Mouse (Mus musculus) naive thymus-derived CD4-positive, alpha-beta T cell, adult 2 months (primary cell): ENCODE data around the gene Lmbrd2.
A peak's percentile ranks its signal among the peaks of the same experiment; 100 is the strongest.
"Not testable (repeated sequence)": the region's sequence is repeated elsewhere in the genome, so short reads cannot be mapped to it uniquely, and the experiment has no call there.

ENCODE experiments used
- DNase-seq: peaks from one replicate; pipeline ENCODE4 v3.0.0-alpha.2; 2011; ENCODE audit warnings: low read depth

Lmbrd2 gene

DNA sequence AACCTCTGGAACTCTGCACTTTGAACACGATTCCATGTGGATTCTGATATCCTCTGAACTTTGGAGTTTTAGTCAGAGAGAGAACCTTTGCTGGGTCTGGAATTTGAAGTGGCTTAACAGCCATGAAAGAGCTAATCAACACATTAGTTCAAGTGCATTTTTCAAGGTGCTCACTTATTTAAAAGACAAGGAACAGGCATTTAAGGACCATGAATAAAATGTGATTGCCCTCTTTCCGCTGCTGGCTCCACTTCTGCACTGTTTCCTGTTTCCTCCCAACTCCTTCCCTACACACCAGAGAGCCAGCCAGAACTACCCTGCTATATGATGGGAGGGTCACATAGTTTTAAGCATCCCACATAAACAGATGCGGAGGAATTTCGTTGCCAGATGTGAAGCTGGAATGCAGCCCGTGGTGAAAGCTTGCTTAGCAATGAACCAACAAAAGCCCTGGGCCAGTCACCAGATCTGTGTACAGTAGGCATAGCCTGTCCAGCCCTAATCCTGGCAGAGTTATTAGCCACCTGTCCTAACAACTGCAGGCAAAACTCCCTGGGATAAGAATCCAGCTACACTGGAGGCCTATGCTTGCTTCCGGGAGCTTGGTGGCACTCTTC is 5.4 kb upstream of the Lmbrd2 start:
- no peak for DNase-seq

DNA sequence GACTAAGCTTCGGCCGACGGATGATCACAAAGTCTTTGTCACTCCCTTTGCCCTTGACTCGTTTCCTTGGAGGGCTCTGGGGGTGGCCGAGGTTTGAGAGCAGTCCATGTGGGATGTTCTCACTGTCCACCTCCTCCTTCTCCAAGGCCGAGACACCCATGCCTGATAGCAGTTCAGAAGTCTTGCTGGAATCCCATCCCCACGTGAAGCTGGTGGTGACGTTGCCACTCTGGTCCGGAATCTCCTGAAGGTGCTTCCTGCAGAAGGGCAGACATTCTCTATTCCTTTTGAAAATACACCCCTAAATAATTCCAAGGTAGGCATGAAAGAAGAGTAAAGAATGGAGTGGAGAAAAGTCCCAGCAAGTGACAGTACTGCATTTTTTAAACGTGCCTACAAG is 903 bp upstream of the Lmbrd2 start:
- DNase-seq: no peak

DNA sequence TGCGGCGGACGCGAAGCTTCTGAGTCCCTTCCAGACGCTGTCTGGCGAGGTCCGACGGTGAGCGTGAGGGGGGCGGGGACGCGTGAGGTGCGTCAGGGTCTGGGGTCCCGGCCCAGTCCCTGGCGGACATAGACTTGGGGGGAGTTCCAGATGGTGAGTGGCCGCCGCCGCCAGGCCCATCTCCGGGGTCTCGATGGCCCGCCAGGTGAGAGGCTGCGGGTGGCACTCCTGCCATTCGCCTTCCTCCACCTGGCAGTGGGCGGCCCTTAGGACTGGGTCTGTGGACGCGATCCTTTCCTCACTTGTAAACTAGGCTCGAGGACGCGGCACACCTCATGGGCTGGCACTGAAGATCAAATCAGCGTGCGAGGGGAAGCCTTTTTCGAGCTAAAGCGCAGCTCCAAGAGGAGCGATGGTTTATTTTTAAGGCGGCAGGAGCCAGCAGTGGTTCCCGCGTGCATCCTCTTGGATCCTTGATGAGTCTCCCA is 378 bp downstream of the Lmbrd2 start:
- DNase-seq: no peak

DNA sequence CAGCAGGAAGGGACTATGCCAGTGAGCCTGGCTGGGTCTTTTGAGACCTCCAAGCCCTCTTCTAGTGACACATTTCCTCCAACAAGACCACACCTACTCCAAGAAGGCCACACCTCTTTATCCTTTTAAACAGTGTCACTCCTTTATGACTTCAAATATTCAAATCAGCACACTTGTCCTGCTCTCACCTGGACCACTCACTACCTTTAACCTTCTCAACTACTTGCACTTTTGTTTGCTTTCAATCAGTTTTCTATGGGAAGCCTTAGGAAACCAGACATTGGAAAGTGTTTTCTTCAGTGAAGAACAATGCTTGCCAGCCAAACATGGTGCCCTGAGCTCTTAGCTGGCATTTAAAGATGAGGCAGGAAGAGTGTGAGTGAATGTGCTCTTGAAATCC is 15.0 kb downstream of the Lmbrd2 start, which contains the start of gene Skp2:
Gene Skp2 (minus strand): TSS at position 101 of the 400 bp plus-strand sequence.
- DNase-seq: no peak

DNA sequence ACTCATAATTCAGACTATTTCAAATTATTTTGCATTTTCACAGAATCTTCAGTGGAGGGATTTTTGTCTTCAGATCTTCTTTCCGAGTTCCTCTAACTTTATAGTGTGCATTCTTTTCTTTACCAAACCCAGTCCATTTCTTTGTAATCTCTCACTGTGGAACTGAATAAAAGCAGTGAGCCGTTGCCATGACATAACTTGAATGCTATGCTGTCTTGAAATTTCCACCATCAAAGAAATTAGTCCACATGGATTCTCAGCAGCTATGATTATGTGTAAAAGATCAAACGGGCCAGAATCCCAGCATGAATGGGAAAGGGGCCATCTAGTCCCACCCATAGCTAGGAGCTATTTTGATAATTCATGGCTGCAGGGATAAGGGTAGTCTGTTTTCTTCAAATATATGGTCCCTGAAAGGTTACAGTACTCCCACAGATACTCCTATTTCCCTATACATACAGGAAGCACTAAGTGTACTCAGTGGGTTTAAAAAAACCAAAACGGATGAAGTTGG is 22.3 kb downstream of the Lmbrd2 start:
- no peak for DNase-seq

DNA sequence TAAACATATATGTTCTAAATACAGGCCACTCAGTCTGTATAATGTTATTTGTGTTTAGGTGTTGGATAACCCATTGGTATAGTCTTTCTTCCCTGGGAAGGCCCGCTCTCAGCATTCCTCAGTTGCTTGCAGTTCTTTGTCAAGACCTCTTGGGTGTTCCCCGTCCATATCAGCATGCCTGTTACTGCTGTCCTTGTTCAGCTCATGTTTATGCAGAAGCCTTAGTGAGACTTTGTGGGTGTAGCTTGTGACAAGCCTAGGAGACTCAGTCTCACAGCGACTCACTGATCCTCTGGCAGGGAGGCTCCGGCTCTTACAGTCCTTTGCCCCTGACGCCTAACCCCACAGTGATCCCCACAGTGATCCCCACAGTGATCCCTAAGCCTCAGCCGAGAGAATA is 23.8 kb downstream of the Lmbrd2 start:
- no peak for DNase-seq

DNA sequence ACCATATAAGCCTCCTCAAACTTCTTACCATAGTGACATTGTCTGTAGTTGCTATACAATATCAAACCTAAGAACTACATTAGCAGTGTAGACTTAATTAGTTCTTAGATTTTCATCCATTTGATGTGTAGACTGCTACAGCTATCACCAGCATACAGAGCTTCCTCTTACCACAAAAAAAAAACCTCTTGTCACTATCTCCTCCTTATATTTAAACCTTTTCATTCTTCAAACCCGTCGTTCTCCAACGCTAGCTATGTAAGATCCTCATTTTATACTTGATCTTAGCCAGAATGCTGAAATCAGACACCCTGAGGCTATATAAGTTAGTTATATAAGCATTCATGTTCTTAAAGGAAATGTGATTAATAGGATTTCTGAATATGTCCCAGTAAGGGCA is 36.7 kb downstream of the Lmbrd2 start:
- no peak for DNase-seq

DNA sequence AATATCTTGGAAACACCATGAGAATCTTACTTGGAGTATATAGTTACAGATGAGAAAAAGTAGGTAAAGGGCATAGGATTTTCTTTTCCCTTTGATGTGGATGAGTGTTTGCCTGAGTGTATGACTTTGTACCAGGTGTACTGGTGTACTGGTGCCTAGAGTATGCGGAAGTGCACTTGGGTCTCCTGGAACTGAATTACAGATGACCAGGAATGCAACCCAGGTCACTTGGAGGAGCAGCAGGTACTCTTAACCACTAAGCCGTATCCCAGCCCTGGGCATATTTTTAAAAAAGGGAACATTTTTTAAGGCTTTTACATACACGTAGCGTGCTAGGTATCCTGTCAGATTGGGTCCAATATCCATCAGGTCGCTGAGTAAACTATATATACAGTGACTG is 43.6 kb downstream of the Lmbrd2 start:
- DNase-seq: no peak

DNA sequence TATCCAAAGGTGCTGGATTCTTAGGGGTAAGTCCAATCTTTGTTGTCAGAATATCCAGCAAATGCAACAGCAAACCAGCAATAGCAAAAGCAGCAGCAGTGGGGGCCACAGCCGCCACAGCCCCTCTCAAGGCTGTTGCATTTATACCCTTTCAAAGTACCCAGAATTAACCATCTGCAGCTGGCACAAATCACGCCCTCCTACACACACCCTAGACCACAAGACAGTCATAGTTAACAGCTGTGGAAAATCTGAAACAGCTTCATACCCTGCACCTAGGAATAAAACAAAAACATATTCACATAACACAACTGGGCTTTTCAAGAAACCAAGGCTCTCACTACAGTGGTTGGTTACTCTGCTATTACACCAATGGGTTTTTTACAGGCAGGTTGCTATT is 49.4 kb downstream of the Lmbrd2 start:
- no peak for DNase-seq

DNA sequence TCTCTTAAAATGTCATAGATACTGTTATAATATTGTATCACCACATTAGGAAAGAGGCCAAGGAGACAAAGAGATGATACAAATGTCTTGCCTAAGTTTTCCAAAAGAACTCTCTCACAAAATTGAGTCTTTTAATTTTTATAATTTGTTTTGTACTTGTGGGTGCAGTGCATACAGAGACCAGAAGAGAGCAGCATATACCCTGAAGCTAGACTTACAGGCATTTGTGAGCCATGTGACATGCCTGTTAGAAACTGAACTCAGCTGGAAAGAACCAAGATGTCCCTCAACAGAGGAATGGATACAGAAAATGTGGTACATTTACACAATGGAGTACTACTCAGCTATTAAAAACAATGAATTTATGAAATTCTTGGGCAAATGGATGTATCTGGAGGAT is 52.3 kb downstream of the Lmbrd2 start:
- peak; percentile 10 for DNase-seq

DNA sequence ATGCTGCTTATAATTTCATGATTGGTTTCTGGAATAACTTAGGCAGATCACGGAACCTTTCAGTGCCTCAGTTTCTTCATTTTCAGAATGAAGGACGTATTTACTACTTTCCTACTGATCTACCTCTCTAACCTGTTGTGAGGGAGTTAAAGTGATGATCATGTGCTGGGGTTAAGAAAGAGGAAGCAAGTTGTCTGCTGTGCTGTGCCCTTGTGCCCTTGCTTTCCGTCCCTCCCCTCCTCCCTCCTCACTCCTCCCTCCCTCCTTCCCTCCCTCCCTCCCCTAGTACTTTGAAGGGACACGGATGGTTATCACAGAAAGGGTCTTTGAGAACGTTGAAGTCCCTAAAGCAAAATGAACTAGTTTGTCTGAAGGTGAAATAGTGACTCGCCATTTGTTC is 58.1 kb downstream of the Lmbrd2 start:
- no peak for DNase-seq

DNA sequence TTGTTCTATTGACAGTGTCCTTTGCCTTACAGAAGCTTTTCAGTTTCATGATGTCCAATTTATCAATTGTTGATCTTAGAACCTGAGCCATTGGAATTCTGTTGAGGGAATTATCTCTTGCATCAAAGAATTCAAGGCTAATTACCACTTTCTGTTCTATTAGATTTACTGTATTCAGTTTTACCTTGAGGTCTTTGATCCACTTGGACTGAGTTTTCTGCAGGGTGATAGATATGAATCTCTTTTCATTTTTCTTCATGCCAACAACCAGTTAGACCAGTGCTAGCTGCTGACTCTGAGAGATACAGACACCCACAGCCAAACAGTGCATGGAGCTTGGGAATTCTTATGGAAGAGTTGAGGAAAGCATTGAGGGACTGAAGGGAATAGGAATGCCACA is 71.5 kb downstream of the Lmbrd2 start:
- no peak for DNase-seq

DNA sequence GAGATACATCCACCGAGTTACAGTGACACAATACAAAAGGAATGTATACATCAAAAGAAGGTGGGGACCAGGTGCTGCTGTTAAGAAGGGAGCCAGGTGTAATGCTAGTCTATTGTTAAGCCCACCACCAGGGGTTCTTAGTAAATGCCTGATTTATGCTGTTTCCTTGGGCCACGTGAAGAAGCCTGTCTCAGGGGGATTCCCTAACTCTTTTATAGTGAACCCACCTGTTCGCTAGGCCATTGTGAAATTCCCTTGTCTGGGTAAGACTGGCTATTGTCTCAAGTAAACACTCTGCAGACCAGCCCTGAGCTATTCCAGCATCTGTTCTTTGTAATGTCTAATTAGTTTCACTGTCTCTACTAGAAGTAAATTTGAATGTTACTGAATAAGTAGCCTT is 72.7 kb downstream of the Lmbrd2 start:
- not testable (repeated sequence) for DNase-seq

DNA sequence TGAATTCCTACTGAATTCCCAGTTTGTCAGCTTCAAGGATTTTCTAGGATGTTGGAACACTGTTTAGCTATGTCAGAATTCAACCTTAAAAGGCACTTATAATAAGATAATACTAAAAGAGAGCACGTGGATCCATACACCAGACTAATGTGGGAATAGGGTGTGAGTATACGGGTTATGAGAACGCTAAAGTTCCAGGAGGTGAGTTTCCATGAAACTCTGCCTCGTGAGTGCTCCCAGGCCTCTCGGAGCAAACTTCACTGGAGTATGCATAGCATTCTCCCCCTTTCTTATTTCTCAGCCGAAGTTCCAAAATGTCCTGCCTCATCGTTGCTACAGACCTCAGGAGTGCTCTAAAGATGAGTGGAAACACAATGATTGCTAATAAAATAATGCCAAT is 73.1 kb downstream of the Lmbrd2 start:
- DNase-seq: not testable (repeated sequence)

DNA sequence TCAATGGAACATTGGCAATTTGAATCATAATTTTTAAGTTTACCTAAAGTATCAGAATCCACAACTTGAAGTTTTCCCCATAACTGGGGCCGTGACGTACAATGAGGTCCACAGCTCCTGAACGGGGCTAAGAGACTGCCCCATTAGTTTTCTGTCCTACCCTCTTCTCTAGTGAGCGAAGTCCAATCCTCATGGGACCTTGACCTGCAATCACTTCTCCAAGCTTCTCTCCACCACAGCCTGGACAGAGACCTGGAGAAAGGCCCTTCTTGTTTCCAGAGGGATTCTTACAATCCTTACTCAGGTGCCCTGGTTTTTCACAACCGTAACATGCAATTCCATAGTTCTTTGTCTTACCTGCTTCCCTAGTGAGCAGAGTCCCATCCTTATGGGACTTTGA is 76.1 kb downstream of the Lmbrd2 start:
- DNase-seq: no peak

DNA sequence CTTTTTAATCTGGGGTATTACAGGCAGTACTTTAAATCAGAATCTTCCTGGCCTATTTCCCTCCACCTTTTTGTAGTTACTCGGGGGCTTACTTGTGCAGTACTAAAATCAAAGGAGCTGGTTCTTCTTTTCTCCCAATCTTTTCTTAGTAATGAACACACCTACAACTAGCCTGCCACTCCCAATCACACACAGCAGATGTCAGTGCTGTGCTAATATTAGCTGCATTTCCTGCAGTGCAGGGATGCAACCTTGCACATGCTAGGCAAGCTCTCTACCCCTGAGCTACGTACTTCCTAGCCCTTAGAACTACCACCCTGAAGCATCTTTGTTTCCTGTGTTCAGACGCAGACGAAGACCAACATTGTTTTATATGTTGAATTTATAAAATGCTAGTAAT is 90.6 kb downstream of the Lmbrd2 start:
- DNase-seq: not testable (repeated sequence)

DNA sequence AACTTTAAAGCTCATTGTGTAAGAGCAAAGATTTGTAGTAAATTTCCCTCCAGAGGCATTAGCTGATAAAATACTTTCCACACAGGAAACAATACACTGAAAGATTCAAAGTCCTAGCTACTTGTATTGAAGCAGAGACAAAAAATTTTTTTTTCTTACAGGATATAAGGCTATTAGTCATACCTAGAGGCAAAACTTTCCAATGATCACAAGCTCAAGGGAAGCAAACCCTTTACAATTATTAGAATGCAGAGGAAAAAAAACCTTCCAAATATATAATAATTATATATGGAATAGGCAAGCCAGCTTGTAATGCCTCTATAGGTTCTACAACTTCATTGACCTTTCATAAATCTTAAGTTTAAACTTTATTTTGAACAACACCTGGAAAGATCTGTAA is 106.0 kb downstream of the Lmbrd2 start:
- DNase-seq: no peak
